ENCODE assay signal across 12 mouse cellular contexts in genomic region chr4:33845611-33846395, GRCm38 (mm10).
DNase-seq lines count a peak whose midpoint lies in the region; ATAC-seq lines count a peak whose summit lies in the region.
"Had no signal": no experiment of that assay in that cellular context is flagged by ENCODE, and none has a peak within 500 bp of the region (broad histone marks: within the 10 kb centered on the region; RNA-seq: fewer than 3 reads in every experiment).

No protein-coding gene starts in this region.

- no peak overlapping the region for H3K4me3 ChIP-seq in forebrain, embryonic 14.5 days (ENCODE audit: low read depth, low read length)
- no peak overlapping the region for H3K4me3 ChIP-seq in forebrain, embryonic 10.5 days
- H3K4me3 ChIP-seq in hindbrain, embryonic 13.5 days: no peak overlapping the region
- H3K4me3 ChIP-seq in midbrain, embryonic 14.5 days (replicated peaks; ENCODE audit: low read depth, low read length): no peak overlapping the region
- H3K4me3 ChIP-seq: left cerebral cortex, adult 2 months had no signal

- no peaks in the 10 kb centered on the region for H3K27me3 ChIP-seq in forebrain, embryonic 14.5 days (replicated peaks; ENCODE audit: control insufficient read depth, insufficient read depth, low read length)
- H3K27me3 ChIP-seq in forebrain, embryonic 10.5 days (ENCODE audit: poor library complexity, severe bottlenecking): no peaks in the 10 kb centered on the region
- H3K27me3 ChIP-seq in hindbrain, embryonic 13.5 days: no peaks in the 10 kb centered on the region
- no peaks in the 10 kb centered on the region for H3K27me3 ChIP-seq in midbrain, embryonic 14.5 days (ENCODE audit: control insufficient read depth, insufficient read depth, low read length)

- H3K27ac ChIP-seq in forebrain, embryonic 14.5 days (ENCODE audit: low read depth, low read length): peak overlapping the region; percentile 59; the same call in 1 of the 2 replicates
- no peak overlapping the region for H3K27ac ChIP-seq in forebrain, embryonic 10.5 days
- peak overlapping the region; percentile 67 for H3K27ac ChIP-seq in hindbrain, embryonic 13.5 days
- H3K27ac ChIP-seq in midbrain, embryonic 14.5 days (replicated peaks; ENCODE audit: low read depth, low read length): peak overlapping the region; percentile 58
- H3K27ac ChIP-seq: left cerebral cortex, adult 2 months had no signal

- H3K9ac ChIP-seq in forebrain, embryonic 14.5 days (ENCODE audit: low read length): no peak overlapping the region
- H3K9ac ChIP-seq in hindbrain, embryonic 13.5 days: peak overlapping the region; percentile 30; the same call in 1 of the 2 replicates
- peak overlapping the region; percentile 36; the same call in 1 of the 2 replicates for H3K9ac ChIP-seq in midbrain, embryonic 14.5 days (replicated peaks; ENCODE audit: low read length)
- H3K9ac ChIP-seq: lung, embryonic 14.5 days had no signal

- peak; percentile 32 for DNase-seq in forebrain, embryonic 14.5 days (ENCODE audit: low spot score)
- DNase-seq in forebrain, embryonic 10.5 days (ENCODE audit: extremely low spot score, low spot score): no peak
- peak; percentile 26 for DNase-seq in ZHBTc4 (ENCODE audit: low read depth, low spot score)
- DNase-seq in midbrain, embryonic 14.5 days: peak; percentile 47
- DNase-seq in urinary bladder, postnatal 10 days (ENCODE audit: low spot score): no peak
- no peak for DNase-seq in ovary, postnatal 14 days (ENCODE audit: low spot score)
- no peak for DNase-seq in kidney, postnatal 10 days
- DNase-seq: cerebellum, adult 18-20 months; kidney, adult 9 months; lung, embryonic 14.5 days had no signal

- no peak for ATAC-seq in forebrain, embryonic 14.5 days
- ATAC-seq in hindbrain, embryonic 13.5 days (ENCODE audit: low FRiP score): peak; percentile 37; the same call in 1 of the 2 replicates
- ATAC-seq in midbrain, embryonic 14.5 days (ENCODE audit: low FRiP score, low TSS enrichment): peak; percentile 37; the same call in 1 of the 2 replicates

- H3K4me2 ChIP-seq in forebrain, embryonic 14.5 days (ENCODE audit: low read length): peak overlapping the region; percentile 20; the same call in 1 of the 2 replicates
- peak overlapping the region; percentile 25; the same call in 1 of the 2 replicates for H3K4me2 ChIP-seq in hindbrain, embryonic 13.5 days
- H3K4me2 ChIP-seq in midbrain, embryonic 14.5 days (ENCODE audit: low read length): peak overlapping the region; percentile 29
- H3K4me2 ChIP-seq: lung, embryonic 14.5 days had no signal

- whole genome bisulfite sequencing in forebrain, embryonic 14.5 days: 33% methylated on average over 9 of the region's 9 CpGs
- WGBS in forebrain, embryonic 10.5 days: 40% methylated on average over 9 of the region's 9 CpGs
- WGBS in hindbrain, embryonic 13.5 days: 26% methylated on average over 9 of the region's 9 CpGs
- WGBS in midbrain, embryonic 14.5 days: 23% methylated on average over 9 of the region's 9 CpGs

- no peaks in the 10 kb centered on the region for H3K36me3 ChIP-seq in forebrain, embryonic 14.5 days (ENCODE audit: control insufficient read depth, insufficient read depth, low read length)
- no peaks in the 10 kb centered on the region for H3K36me3 ChIP-seq in forebrain, embryonic 10.5 days (replicated peaks)
- H3K36me3 ChIP-seq in hindbrain, embryonic 13.5 days: no peaks in the 10 kb centered on the region
- H3K36me3 ChIP-seq in midbrain, embryonic 14.5 days (ENCODE audit: control insufficient read depth, insufficient read depth, low read length): no peaks in the 10 kb centered on the region

- H3K4me1 ChIP-seq in forebrain, embryonic 14.5 days (ENCODE audit: control insufficient read depth, insufficient read depth, low read length): peaks cover 4% of the 10 kb centered on the region
- peaks cover 12% of the 10 kb centered on the region for H3K4me1 ChIP-seq in forebrain, embryonic 10.5 days
- H3K4me1 ChIP-seq in hindbrain, embryonic 13.5 days (replicated peaks): peaks cover 16% of the 10 kb centered on the region
- H3K4me1 ChIP-seq in midbrain, embryonic 14.5 days (ENCODE audit: control insufficient read depth, insufficient read depth, low read length): peaks cover 7% of the 10 kb centered on the region; the same call in 1 of the 2 replicates

- H3K9me3 ChIP-seq in forebrain, embryonic 14.5 days (replicated peaks; ENCODE audit: control insufficient read depth, low read length): no peaks in the 10 kb centered on the region
- no peaks in the 10 kb centered on the region for H3K9me3 ChIP-seq in forebrain, embryonic 10.5 days
- no peaks in the 10 kb centered on the region for H3K9me3 ChIP-seq in hindbrain, embryonic 13.5 days
- no peaks in the 10 kb centered on the region for H3K9me3 ChIP-seq in midbrain, embryonic 14.5 days (ENCODE audit: control insufficient read depth, low read length)

Comparison
In these comparisons a context has a peak if more than half of its experiments do, and no peak if none do; other contexts are left out.
1. DNase-seq: peak in forebrain, embryonic 14.5 days (single experiment), ZHBTc4 (single experiment) and midbrain, embryonic 14.5 days (single experiment); none in forebrain, embryonic 10.5 days (single experiment), urinary bladder, postnatal 10 days (single experiment), ovary, postnatal 14 days (single experiment) and kidney, postnatal 10 days (single experiment).
2. Peak in every context shown above with its lines, with median percentiles within 50 percentile points of each other: H3K4me2 ChIP-seq.